Comparison of ENCODE assay signal across 9 mouse cellular contexts in genomic region chr2:149973583-149973982, GRCm38 (mm10).
DNase-seq lines count a peak whose midpoint lies in the region; ATAC-seq and TF ChIP-seq lines count a peak whose summit lies in the region.
"Had no signal": no experiment of that assay in that cellular context is flagged by ENCODE, and none has a peak within 500 bp of the region (broad histone marks: within the 10 kb centered on the region; RNA-seq: fewer than 3 reads in every experiment).

No protein-coding gene starts in this region.

- H3K4me2 ChIP-seq in neural tube, embryonic 11.5 days (ENCODE audit: low read depth): no peak overlapping the region
- H3K4me2 ChIP-seq: liver, embryonic 15.5 days had no signal

- H3K27me3 ChIP-seq in neural tube, embryonic 11.5 days (ENCODE audit: control insufficient read depth, insufficient read depth, low read length): no peaks in the 10 kb centered on the region
- H3K27me3 ChIP-seq in thymus, adult 2 months (ENCODE audit: control insufficient read depth, insufficient read depth, low read length): no peaks in the 10 kb centered on the region
- H3K27me3 ChIP-seq: liver, embryonic 15.5 days had no signal

- H3K9me3 ChIP-seq in neural tube, embryonic 11.5 days (ENCODE audit: control insufficient read depth, low read length): no peaks in the 10 kb centered on the region
- H3K9me3 ChIP-seq: liver, embryonic 15.5 days had no signal

- peak; percentile 3 for DNase-seq in embryo, embryonic 11 days
- no peak for DNase-seq in embryo, embryonic 10 days (ENCODE audit: low spot score)
- DNase-seq in neural tube, embryonic 11.5 days (ENCODE audit: low spot score): peak; percentile 15
- no peak for DNase-seq in neural tube, embryonic 10.5 days (ENCODE audit: extremely low spot score, low spot score)
- peak; percentile 28 to 47 for DNase-seq in layer of hippocampus, postnatal 10 days (ENCODE audit: low spot score in 2 of 2)
- peak; percentile 78 for DNase-seq in right cerebral cortex, postnatal 10 days (ENCODE audit: low spot score in 2 of 2)
- DNase-seq in kidney, postnatal 36 days: no peak
- no peak for DNase-seq in thymus, adult 2 months

- H3K36me3 ChIP-seq in neural tube, embryonic 11.5 days (ENCODE audit: control insufficient read depth, insufficient read depth, low read length): no peaks in the 10 kb centered on the region
- H3K36me3 ChIP-seq in thymus, adult 2 months (ENCODE audit: control insufficient read depth, insufficient read depth, low read length): no peaks in the 10 kb centered on the region
- H3K36me3 ChIP-seq: liver, embryonic 15.5 days had no signal

- 71% methylated on average over 6 of the region's 6 CpGs for WGBS in neural tube, embryonic 11.5 days
- 80% methylated on average over 6 of the region's 6 CpGs for WGBS in thymus, adult 2 months

- peaks cover 3% of the 10 kb centered on the region; the same call in 1 of the 2 replicates for H3K4me1 ChIP-seq in neural tube, embryonic 11.5 days (ENCODE audit: control insufficient read depth, insufficient read depth, low read length)
- H3K4me1 ChIP-seq in thymus, adult 2 months (replicated peaks; ENCODE audit: control insufficient read depth, insufficient read depth, low read length): no peaks in the 10 kb centered on the region
- H3K4me1 ChIP-seq: liver, embryonic 15.5 days had no signal

- H3K9ac ChIP-seq in neural tube, embryonic 11.5 days (ENCODE audit: low read length): no peak overlapping the region
- H3K9ac ChIP-seq: liver, embryonic 15.5 days had no signal

- H3K4me3 ChIP-seq in neural tube, embryonic 11.5 days (ENCODE audit: low read depth, low read length): no peak overlapping the region
- H3K4me3 ChIP-seq in thymus, adult 2 months (ENCODE audit: control insufficient read depth, insufficient read depth, low read length): no peak overlapping the region
- H3K4me3 ChIP-seq: liver, embryonic 15.5 days had no signal

- no peak for ATAC-seq in neural tube, embryonic 11.5 days (ENCODE audit: insufficient read depth, low FRiP score, low TSS enrichment)

- no peak overlapping the region for H3K27ac ChIP-seq in neural tube, embryonic 11.5 days (ENCODE audit: low read depth, low read length)
- H3K27ac ChIP-seq in thymus, adult 2 months (ENCODE audit: control insufficient read depth, insufficient read depth, low read length): no peak overlapping the region
- H3K27ac ChIP-seq: liver, embryonic 15.5 days had no signal

- no peak for TF ChIP-seq CTCF in thymus, adult 2 months (IDR thresholded peaks at IDR 0.05; ENCODE audit: borderline replicate concordance, control insufficient read depth, extremely low read depth, insufficient read depth, low read length, poor library complexity)

- TF ChIP-seq POLR2A in thymus, adult 2 months (IDR thresholded peaks at IDR 0.05; ENCODE audit: control insufficient read depth, extremely low read depth, insufficient read depth, low read length, poor library complexity): no peak

Comparison
In these comparisons a context has a peak if more than half of its experiments do, and no peak if none do; other contexts are left out.
1. DNase-seq: peak in embryo, embryonic 11 days (single experiment), neural tube, embryonic 11.5 days (single experiment), layer of hippocampus, postnatal 10 days (2 of 2) and right cerebral cortex, postnatal 10 days (2 of 2); none in embryo, embryonic 10 days (single experiment), neural tube, embryonic 10.5 days (single experiment), kidney, postnatal 36 days (0 of 2) and thymus, adult 2 months (single experiment).